Comparison of ENCODE assay signal across 19 mouse cellular contexts in genomic region chr11:110985508-110985907, GRCm38 (mm10). TPM values are rescaled to one million over a fixed set of nuclear protein-coding genes. Genes with fewer than 3 reads are reported as not detected.
"Had no signal": no experiment of that assay in that cellular context is flagged by ENCODE, and none has a peak within 500 bp of the region (broad histone marks: within the 10 kb centered on the region; RNA-seq: fewer than 3 reads in every experiment).

No protein-coding gene starts in this region.

- H3K36me3 ChIP-seq: lung, embryonic 15.5 days; midbrain, embryonic 13.5 days; midbrain, embryonic 15.5 days; neural tube, embryonic 12.5 days had no signal

- H3K9ac ChIP-seq: lung, embryonic 15.5 days; midbrain, embryonic 13.5 days; midbrain, embryonic 15.5 days; neural tube, embryonic 12.5 days had no signal

- DNase-seq: lung, adult 2 months; lung, postnatal 14 days; lung, postnatal 36 days; right cerebral cortex, postnatal 14 days; right cerebral cortex, postnatal 4 days; thymus, adult 18-20 months; thymus, postnatal 14 days; thymus, postnatal 36 days had no signal

- H3K9me3 ChIP-seq: lung, embryonic 15.5 days; midbrain, embryonic 13.5 days; midbrain, embryonic 15.5 days; neural tube, embryonic 12.5 days had no signal

- H3K4me1 ChIP-seq: lung, embryonic 15.5 days; midbrain, embryonic 13.5 days; midbrain, embryonic 15.5 days; neural tube, embryonic 12.5 days had no signal

- H3K4me2 ChIP-seq: lung, embryonic 15.5 days; midbrain, embryonic 11.5 days; midbrain, embryonic 13.5 days; midbrain, embryonic 15.5 days; neural tube, embryonic 12.5 days had no signal

- H3K27ac ChIP-seq: lung, embryonic 15.5 days; macrophage; midbrain, embryonic 13.5 days; midbrain, embryonic 15.5 days; neural tube, embryonic 12.5 days had no signal

- H3K27me3 ChIP-seq: lung, embryonic 15.5 days; megakaryocyte, embryonic 14.5 days; midbrain, embryonic 13.5 days; midbrain, embryonic 15.5 days; neural tube, embryonic 12.5 days had no signal

- H3K4me3 ChIP-seq: lung, embryonic 15.5 days; megakaryocyte, embryonic 14.5 days; midbrain, embryonic 13.5 days; midbrain, embryonic 15.5 days; neural tube, embryonic 12.5 days had no signal

- ATAC-seq: midbrain, embryonic 13.5 days; midbrain, embryonic 15.5 days had no signal

RNA-seq across cellular contexts. Expression of gene Kcnj16, which starts 17.7 kb away (rescaled TPM):
- total RNA-seq: megakaryocyte progenitor cell, adult 5-6 weeks; monocyte, adult 5-6 weeks had no signal
- polyA plus RNA-seq: lung, adult 2 months; lung, embryonic 15.5 days; lung, postnatal 0 days; stomach, embryonic 14.5 days had no signal
